Mouse (Mus musculus) G1E (cell line): Measurements from ENCODE around the gene Iqschfp. TPM values are rescaled to one million over a fixed set of nuclear protein-coding genes. Genes with fewer than 3 reads are reported as not detected.

ENCODE experiments used
- ATAC-seq: 2 replicates; pipeline ENCODE4 v1.8.0; 2016; ENCODE audit warnings: mild to moderate bottlenecking; ENCODE audit not compliant: insufficient number of reproducible peaks, poor library complexity, low FRiP score, severe bottlenecking; ENCODE audit errors: extremely low read depth
- DNase-seq: peaks from one replicate; pipeline ENCODE4 v3.0.0; 2012; ENCODE audit warnings: low spot score
- H3K27me3 ChIP-seq: 2 replicates; pipeline ENCODE4 v1.6.1; 2012; ENCODE audit warnings: mild to moderate bottlenecking, low read length, inconsistent platforms; ENCODE audit not compliant: insufficient read depth
- H3K36me3 ChIP-seq: replicated peaks from 2 replicates; pipeline ENCODE3; 2012; ENCODE audit warnings: mild to moderate bottlenecking, inconsistent platforms
- H3K4me1 ChIP-seq: 2 replicates; pipeline ENCODE4 v1.6.1; 2012; ENCODE audit warnings: low read depth, low read length, inconsistent platforms, mixed read lengths; ENCODE audit not compliant: insufficient read depth
- H3K4me3 ChIP-seq: 2 replicates; pipeline ENCODE4 v1.5.1; 2012; ENCODE audit warnings: low read depth, mild to moderate bottlenecking, inconsistent platforms, low read length, moderate library complexity, mixed read lengths
- H3K9me3 ChIP-seq: replicated peaks from 2 replicates; pipeline ENCODE4 v1.6.1; 2012; ENCODE audit warnings: inconsistent platforms
- CTCF ChIP-seq: IDR thresholded peaks from 2 replicates; pipeline ENCODE4 v1.5.1; 2012; ENCODE audit warnings: low read depth, low read length, inconsistent platforms, mixed read lengths
- GATA1 ChIP-seq: IDR thresholded peaks from 2 replicates; pipeline ENCODE4 v1.6.1; 2012; ENCODE audit warnings: borderline replicate concordance, low read length, inconsistent platforms, mixed read lengths
- GATA2 ChIP-seq: IDR thresholded peaks from 2 replicates; pipeline ENCODE4 v1.6.1; 2012; ENCODE audit warnings: low read depth, low read length, inconsistent platforms, borderline replicate concordance
- POLR2AphosphoS5 ChIP-seq: IDR thresholded peaks from 2 replicates; pipeline ENCODE4 v1.6.1; 2012; ENCODE audit warnings: low read depth, low read length, inconsistent platforms; ENCODE audit not compliant: insufficient replicate concordance
- TAL1 ChIP-seq: conservative IDR thresholded peaks from 2 replicates; pipeline ENCODE4 v1.6.1; 2012; ENCODE audit warnings: low read depth, low read length, inconsistent platforms, mixed read lengths
- polyA plus RNA-seq: library from polyadenylated mRNA; stranded (reverse); fragments of >175 nt; gene quantifications from 2 replicates; pipeline ENCODE4 v1.2.3, GENCODE M21; 2012
- total RNA-seq, 2 experiments: library from RNA; stranded (forward) in 1 of 2; stranded (reverse) in 1 of 2; fragments of 200-1000 nt in 1 of 2; fragments of >200 nt in 1 of 2; fragmentation: Nextera tagmentation in 1 of 2; gene quantifications; 2 replicates each; pipeline ENCODE4 v1.2.3; 2014 to 2017

The Iqschfp gene
- total and polyA plus RNA-seq, 3 experiments, result not detected

GRCm38 (mm10) chr3:68476336-68476735, 584.3 kb downstream of the Iqschfp start:
- H3K27me3 ChIP-seq, result no peaks in the 10 kb centered on the region
- ATAC-seq (no peak), DNase-seq (no peak)
- H3K4me3 ChIP-seq, result no peak overlapping the region
- H3K4me1 ChIP-seq, result no peaks in the 10 kb centered on the region
- H3K36me3 ChIP-seq, result no peaks in the 10 kb centered on the region
- H3K9me3 ChIP-seq, result peaks cover 35% of the 10 kb centered on the region
- TF ChIP-seq CTCF (no peak), TAL1 (no peak), GATA1 (no peak), GATA2 (no peak), POLR2AphosphoS5 (no peak)

GRCm38 (mm10) chr3:68477478-68477877, 585.4 kb downstream of the Iqschfp start:
- no peaks in the 10 kb centered on the region for H3K27me3 ChIP-seq
- H3K4me3 ChIP-seq, result no peak overlapping the region
- no peaks in the 10 kb centered on the region for H3K4me1 ChIP-seq
- H3K9me3 ChIP-seq, result peaks cover 35% of the 10 kb centered on the region
- ATAC-seq (no peak), DNase-seq (no peak)
- TF ChIP-seq GATA1 (no peak), CTCF (no peak), POLR2AphosphoS5 (no peak), TAL1 (no peak), GATA2 (no peak)
- no peaks in the 10 kb centered on the region for H3K36me3 ChIP-seq

GRCm38 (mm10) chr3:68479266-68479665, 587.2 kb downstream of the Iqschfp start:
- Histone ChIP-seq H3K36me3 (no peaks in the 10 kb centered on the region), H3K4me3 (no peak overlapping the region), H3K4me1 (no peaks in the 10 kb centered on the region), H3K9me3 (peaks cover 44% of the 10 kb centered on the region), H3K27me3 (no peaks in the 10 kb centered on the region)
- ATAC-seq (no peak), DNase-seq (no peak)
- no peak for TF ChIP-seq TAL1
- no peak for TF ChIP-seq GATA1
- no peak for TF ChIP-seq GATA2
- no peak for TF ChIP-seq CTCF
- TF ChIP-seq POLR2AphosphoS5, result no peak

- Histone ChIP-seq H3K27me3 (no peaks in the 10 kb centered on the region), H3K4me1 (no peaks in the 10 kb centered on the region), H3K9me3 (peaks cover 31% of the 10 kb centered on the region), H3K4me3 (no peak overlapping the region), H3K36me3 (no peaks in the 10 kb centered on the region)
- TF ChIP-seq GATA2, result no peak
- no peak for TF ChIP-seq GATA1
- TF ChIP-seq POLR2AphosphoS5, result no peak
- TF ChIP-seq CTCF, result no peak
- TF ChIP-seq TAL1, result no peak
- no peak for DNase-seq
- no peak for ATAC-seq
Measured at GRCm38 (mm10) chr3:68483517-68483916, 591.5 kb downstream of the Iqschfp start.

- Histone ChIP-seq H3K27me3 (no peaks in the 10 kb centered on the region), H3K36me3 (no peaks in the 10 kb centered on the region), H3K4me3 (no peak overlapping the region), H3K9me3 (peaks cover 31% of the 10 kb centered on the region), H3K4me1 (no peaks in the 10 kb centered on the region)
- ATAC-seq (no peak), DNase-seq (no peak)
- no peak for TF ChIP-seq GATA2
- TF ChIP-seq TAL1, result no peak
Measured at GRCm38 (mm10) chr3:68484021-68484420, 592.0 kb downstream of the Iqschfp start.

- DNase-seq, result no peak
- no peak for ATAC-seq
- TF ChIP-seq CTCF, result no peak
- no peak for TF ChIP-seq GATA2
- TF ChIP-seq TAL1, result no peak
- no peak for TF ChIP-seq POLR2AphosphoS5
- no peak for TF ChIP-seq GATA1
- no peaks in the 10 kb centered on the region for H3K36me3 ChIP-seq
- no peak overlapping the region for H3K4me3 ChIP-seq
- H3K4me1 ChIP-seq, result no peaks in the 10 kb centered on the region
- no peaks in the 10 kb centered on the region for H3K27me3 ChIP-seq
- H3K9me3 ChIP-seq, result peaks cover 29% of the 10 kb centered on the region
Measured at GRCm38 (mm10) chr3:68484561-68484960, 592.5 kb downstream of the Iqschfp start.

- no peaks in the 10 kb centered on the region for H3K27me3 ChIP-seq
- ATAC-seq (no peak), DNase-seq (no peak)
- H3K9me3 ChIP-seq, result peaks cover 37% of the 10 kb centered on the region
- H3K4me3 ChIP-seq, result no peak overlapping the region
- TF ChIP-seq TAL1 (no peak), CTCF (no peak), GATA1 (no peak), POLR2AphosphoS5 (no peak), GATA2 (no peak)
- H3K36me3 ChIP-seq, result no peaks in the 10 kb centered on the region
- H3K4me1 ChIP-seq, result no peaks in the 10 kb centered on the region
Measured at GRCm38 (mm10) chr3:68487621-68488020, 595.6 kb downstream of the Iqschfp start.
